Mouse (Mus musculus): ENCODE results near the gene Spryd3. TPM values are rescaled to one million over a fixed set of nuclear protein-coding genes. Genes with fewer than 3 reads are reported as not detected.
A peak's percentile ranks its signal among the peaks of the same experiment; 100 is the strongest.
"Not testable (repeated sequence)": the region's sequence is repeated elsewhere in the genome, so short reads cannot be mapped to it uniquely, and the experiment has no call there.

The Spryd3 gene
- total RNA-seq, 2 experiments from 2014 or later: 156 to 165 TPM

DNA sequence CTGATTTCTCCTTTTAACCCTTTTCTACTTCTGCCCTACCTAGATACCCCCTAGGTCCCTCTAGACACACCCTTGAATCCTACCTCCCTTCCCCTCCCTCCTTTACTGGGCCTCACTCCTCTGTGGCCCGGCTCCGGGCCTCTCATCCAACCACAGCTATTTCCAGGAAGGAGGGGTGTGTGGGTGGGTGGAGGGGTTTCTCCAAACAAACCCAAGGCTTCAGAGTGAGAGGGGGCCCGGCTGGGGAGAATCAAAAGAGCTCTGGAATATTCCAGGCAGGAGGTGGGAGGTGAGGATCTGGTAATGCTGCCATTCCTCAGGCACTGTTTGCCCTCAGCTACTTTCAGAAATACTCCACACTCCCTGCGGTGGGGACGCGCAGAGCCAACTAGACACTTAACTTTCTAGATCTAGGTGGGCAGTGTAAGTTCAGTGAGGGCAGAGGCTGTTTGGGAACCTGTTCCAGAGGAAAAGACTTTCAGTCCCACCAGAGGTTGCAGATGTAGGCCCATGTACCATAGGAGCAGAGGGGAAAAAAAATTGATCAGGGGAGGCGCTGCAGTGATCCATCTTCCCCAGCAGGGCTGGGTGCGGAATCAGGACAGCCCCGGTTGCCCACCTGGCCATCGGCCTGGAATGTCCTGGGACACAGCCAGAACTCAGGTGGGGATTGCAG lies 34.9 kb downstream of the Spryd3 start:
- DNase-seq (ENCODE audit: low spot score in 2 of 2): no peak

- DNase-seq (ENCODE audit: low spot score in 2 of 2): peak; percentile 64 to 75
Observed at GRCm38 (mm10) chr15:102100161-102100981, 35.7 kb downstream of the Spryd3 start, which contains the start of gene Tns2. Gene Tns2 (plus strand): TSS chr15:102100413.

GRCm38 (mm10) chr15:102099771-102100160 lies 36.3 kb downstream of the Spryd3 start:
- no peak for DNase-seq (ENCODE audit: low spot score in 2 of 2)

DNA sequence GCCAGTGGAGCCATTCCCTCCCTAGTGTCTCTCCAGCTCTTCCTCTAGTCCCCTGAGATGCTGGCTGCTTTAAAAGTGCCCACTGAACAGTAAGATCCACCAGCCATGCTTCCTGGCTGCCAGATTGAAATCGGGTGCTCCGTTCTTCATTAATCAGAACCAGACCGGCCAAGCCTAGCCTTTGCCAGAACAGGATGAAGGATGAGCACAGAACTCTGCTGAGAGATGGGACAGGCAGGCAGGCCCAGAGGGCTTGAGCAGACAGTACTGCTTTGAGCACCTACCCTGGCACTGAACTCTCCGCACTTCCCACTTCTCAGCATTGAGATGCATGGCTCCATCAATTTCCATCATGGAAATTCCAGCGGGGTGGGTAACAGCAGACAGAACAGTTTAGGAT lies 36.8 kb downstream of the Spryd3 start:
- no peak for DNase-seq (ENCODE audit: low spot score in 2 of 2)

DNA sequence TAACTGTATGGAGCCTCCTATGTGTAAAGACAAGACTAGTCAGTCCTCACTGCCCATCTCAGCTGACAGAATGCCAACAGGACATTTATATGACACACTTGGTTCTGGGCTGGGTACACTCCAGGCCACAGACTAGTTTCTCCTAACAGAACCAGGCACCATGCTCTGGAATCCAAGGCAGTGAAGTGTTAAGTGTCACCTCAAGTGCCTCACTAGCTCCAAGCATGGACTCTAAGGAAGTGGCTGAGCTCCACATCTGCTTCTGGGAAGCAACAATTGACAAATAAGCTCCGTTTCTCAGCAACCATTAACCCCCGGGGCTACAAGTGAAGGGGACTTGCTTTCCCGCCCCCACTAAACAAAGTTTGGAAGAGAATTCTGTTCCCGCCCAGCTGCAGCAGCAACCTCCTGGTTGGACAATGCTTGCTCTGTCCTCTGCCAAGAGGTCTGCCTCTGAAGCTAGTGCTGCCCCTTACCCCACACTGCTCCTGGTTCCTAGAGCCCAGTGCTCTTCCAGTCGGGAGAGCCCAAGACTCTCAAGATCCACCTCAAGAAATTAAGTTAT lies 38.0 kb downstream of the Spryd3 start:
- no peak for DNase-seq (ENCODE audit: low spot score in 2 of 2)

GRCm38 (mm10) chr15:102097147-102097915 lies 38.7 kb downstream of the Spryd3 start:
- no peak for DNase-seq (ENCODE audit: low spot score in 2 of 2)

DNA sequence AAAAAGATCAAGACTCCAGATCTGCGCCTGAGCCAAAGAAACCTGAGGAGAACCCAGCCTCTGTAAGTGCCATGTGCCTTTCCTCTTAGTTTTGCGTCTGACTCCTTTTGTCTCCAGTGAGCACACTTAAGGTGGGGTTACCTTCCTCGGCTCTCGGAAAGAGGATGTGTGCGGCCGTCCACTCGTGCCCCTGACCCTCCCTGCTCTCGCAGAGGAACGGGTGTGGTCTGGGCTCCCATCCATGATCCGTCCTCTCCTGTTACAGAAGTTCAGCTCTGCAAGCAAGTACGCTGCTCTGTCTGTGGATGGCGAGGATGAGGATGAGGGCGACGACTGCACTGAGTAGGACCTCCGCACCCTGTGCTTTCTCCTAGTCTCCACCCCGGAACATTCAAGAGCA lies 41.0 kb downstream of the Spryd3 start:
- no peak for DNase-seq (ENCODE audit: low spot score in 2 of 2)

DNA sequence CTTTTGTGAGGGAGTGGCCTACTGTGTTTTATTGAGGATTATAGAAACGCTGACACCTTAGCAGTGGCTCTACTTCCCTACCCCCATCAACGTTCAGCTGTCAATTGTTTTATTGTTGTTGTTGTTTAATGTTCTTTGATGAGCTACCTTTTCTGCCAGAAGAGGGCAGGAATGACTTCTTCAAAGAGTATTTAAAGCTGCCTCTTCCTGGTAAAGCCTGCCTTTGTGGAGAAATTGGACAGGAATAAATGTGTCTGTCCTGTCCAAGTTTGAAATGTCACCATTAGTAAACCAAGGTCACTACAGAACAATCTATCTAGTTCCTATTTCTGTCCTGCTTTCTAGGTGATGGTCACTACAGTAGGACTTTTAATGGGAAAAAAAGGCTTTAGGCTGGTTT lies 41.9 kb downstream of the Spryd3 start:
- DNase-seq (ENCODE audit: low spot score in 2 of 2): no peak

DNA sequence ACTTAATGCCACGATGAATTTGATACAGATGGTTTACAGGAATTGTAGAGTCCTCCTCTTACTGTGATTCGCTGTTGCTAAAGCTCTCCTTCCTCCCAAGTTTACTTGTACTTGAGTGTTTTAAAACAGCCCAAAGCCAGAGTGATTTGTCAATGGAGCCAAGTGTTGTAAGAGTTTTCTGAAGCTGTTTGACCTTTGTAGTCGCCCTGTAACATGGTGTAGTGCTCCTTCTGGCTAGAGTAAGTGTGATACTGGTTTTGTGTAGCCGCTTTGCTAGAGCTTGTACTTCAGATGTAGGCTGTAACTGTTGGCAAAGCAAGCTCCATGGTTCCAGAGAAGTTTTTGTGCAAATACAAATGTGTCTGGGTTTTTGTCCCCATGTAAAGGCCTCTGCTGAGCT lies 43.8 kb downstream of the Spryd3 start:
- no peak for DNase-seq (ENCODE audit: low spot score in 2 of 2)

GRCm38 (mm10) chr15:102091688-102092087 lies 44.3 kb downstream of the Spryd3 start:
- no peak for DNase-seq (ENCODE audit: low spot score in 2 of 2)

- no peak for DNase-seq (ENCODE audit: low spot score in 2 of 2)
Observed at GRCm38 (mm10) chr15:102091063-102091679, 44.9 kb downstream of the Spryd3 start.

GRCm38 (mm10) chr15:102089914-102090585 lies 46.0 kb downstream of the Spryd3 start:
- no peak for DNase-seq (ENCODE audit: low spot score in 2 of 2)

DNA sequence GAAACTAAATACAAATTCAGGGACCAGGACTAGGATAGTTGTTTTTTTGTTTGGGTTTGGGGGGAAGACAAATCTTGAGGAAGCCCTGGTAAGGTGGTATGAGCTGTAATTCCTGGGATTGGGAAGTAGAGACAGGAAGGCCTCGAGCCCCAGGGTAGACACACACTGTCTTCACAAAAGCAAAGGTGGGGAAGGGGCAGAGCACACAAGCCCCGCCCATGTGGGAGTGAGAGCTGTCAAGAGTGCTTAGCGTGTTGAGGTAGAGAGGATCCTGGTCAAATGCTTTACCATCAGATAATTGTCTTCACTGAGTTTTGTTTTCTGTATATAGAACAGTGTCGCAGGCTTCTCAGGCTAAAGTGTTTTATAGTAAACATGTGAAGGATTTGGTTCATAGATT lies 53.0 kb downstream of the Spryd3 start:
- no peak for DNase-seq (ENCODE audit: low spot score in 2 of 2)

DNA sequence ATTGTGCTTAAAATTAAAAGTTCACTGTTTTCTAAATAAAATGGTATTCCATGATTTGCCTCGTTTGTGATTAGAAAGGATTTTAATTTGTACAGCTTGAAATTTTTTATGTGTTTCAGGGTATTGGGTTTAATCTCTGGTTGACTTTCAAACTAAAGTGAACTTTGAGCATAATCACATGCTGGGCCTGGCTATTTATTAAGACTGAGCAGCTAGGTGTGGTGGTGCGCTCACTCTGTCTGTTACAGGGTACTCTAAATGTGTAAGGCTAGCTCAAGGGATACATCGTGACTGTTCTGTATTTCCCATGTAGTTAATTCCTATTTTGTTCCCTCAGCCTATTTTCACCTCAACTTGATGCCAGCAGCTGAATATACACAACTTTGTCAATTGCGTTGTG lies 53.9 kb downstream of the Spryd3 start:
- no peak for DNase-seq (ENCODE audit: low spot score in 2 of 2)

GRCm38 (mm10) chr15:102080429-102080828 lies 55.6 kb downstream of the Spryd3 start:
- DNase-seq (ENCODE audit: low spot score in 2 of 2): no peak

GRCm38 (mm10) chr15:102079924-102080323 lies 56.1 kb downstream of the Spryd3 start:
- not testable (repeated sequence) for DNase-seq (ENCODE audit: low spot score in 2 of 2)

- DNase-seq (ENCODE audit: low spot score in 2 of 2): no peak
Observed at GRCm38 (mm10) chr15:102079221-102079620, 56.8 kb downstream of the Spryd3 start.

- DNase-seq (ENCODE audit: low spot score in 2 of 2): no peak
Observed at GRCm38 (mm10) chr15:102077111-102077677, 58.8 kb downstream of the Spryd3 start.

DNA sequence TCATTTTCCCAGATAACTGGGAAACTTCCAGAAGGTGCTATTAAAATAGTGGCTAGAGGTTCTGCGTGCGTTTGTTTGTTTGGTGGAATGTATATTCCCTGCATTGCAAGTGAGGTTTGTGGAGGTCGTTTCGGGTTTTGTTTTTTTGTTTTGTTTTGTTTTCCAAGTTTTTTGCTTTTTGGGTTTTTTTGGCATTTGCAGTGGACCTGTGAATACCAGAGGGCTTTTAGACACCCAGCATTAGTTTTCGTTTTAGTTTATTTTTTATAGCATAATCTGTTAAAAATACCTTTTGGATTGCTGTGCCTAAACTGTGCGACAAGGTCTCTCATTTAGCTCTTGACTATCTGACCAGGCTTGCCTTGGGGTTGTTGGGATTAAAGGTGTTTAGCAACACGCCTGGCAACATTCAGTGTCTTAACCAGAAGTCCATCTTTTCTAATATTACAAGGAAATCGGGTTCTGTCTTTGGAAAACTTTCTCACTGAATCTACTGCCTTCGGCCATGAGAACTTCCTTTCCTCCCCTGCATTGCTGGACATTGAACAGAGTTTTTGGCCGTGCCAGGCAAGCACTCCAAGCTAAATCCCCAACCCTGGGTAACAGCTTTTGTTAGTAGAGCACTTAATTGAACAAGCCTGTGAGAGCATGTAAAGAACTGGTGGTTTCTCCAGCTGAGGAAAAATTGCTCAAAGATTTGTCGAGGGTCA lies 61.0 kb downstream of the Spryd3 start:
- DNase-seq (ENCODE audit: low spot score in 2 of 2): no peak

Measured in layer of hippocampus, adult 18-20 months (tissue).